Mouse (Mus musculus) heart, postnatal 0 days (tissue): ENCODE measurements around the gene Swt1.

Experiments
- CTCF ChIP-seq: IDR thresholded peaks from 2 replicates; pipeline ENCODE4 v1.5.1; 2016; ENCODE audit warnings: antibody characterized with exemption, control low read depth, low read depth
- EP300 ChIP-seq: IDR thresholded peaks from 2 replicates; pipeline ENCODE4 v1.6.1; 2016; ENCODE audit warnings: antibody characterized with exemption, low read depth

GRCm38 (mm10) chr1:151345109-151345862, 83.0 kb downstream of the Swt1 start:
- TF ChIP-seq EP300 (no peak), CTCF (no peak)
